Mouse (Mus musculus): ENCODE results near the gene Prps1.

DNA sequence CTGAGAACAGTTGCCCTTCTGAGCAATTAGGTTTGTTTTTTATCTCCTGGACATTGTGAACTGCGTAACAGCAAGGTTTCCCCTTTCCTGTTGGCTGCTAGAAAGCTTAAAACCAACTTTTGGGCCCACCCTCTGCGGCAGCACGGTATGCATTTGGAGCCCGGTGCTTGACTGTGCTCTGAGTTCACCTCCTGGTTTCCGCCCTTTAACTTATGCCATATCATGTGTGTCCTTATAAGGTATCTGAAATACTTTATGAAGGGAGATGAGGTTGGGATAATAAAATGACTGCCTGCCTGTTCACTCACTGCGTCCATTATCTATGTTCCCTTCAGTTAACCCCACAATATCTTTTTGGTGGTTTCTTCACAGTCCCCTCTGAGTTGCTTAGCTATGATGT is 37.8 kb downstream of the Prps1 start:
- TF ChIP-seq CTCF (IDR thresholded peaks at IDR 0.05) (no peak), EP300 (IDR thresholded peaks at IDR 0.05) (no peak)
